ENCODE assay signal across 8 mouse cellular contexts in the genomic region with DNA sequence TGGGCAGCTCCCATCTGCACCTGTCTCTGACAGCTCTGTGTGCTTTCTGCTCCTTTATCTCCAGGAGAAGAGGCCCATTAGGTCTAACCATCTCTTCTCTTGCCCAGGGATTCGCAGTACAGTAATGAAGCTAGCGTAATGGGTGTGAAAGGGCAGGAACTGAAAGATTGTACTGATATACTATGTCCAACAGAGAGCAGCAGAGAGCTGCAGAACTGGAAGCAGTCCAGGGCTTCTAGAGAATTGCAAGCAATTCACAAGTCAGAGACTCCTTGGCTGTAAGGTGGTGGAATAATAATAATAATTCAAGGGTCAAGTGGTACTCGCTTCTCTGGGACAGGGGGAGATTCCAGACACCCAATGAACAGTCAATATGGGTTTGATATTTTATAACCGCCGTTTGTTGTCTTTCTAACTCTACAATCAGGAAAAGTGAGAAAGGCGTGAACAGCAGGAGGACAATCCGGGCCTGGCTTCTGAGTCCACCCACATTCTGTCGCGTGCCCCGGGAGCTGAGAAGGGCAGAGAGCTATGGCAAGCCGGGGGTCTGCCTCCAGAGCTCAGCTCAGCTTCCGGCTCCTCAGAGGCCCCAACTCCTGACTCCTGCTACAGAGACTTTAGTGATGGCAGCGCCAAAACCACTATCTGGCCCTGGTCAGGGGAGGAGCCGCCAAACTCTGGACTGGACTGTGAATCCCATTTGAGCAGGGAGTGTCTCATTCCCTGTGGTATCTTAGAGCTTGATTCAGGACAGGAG. TPM values are rescaled to one million over a fixed set of nuclear protein-coding genes. Genes with fewer than 3 reads are reported as not detected.
DNase-seq lines count a peak whose midpoint lies in the region; ATAC-seq lines count a peak whose summit lies in the region.

No protein-coding gene starts in this region.

- peak; percentile 54 for DNase-seq in urinary bladder, postnatal 14 days (ENCODE audit: low spot score)
- no peak for DNase-seq in urinary bladder, postnatal 10 days (ENCODE audit: low spot score)
- DNase-seq in embryo, embryonic 11 days, result peak; percentile 86
- peak; percentile 29 to 65 for DNase-seq in gastrocnemius, postnatal 4 days (ENCODE audit: low spot score in 2 of 2)
- peak; percentile 54 to 59 for DNase-seq in left cerebral cortex, adult 18-20 months (ENCODE audit: low spot score in 2 of 2)
- peak; percentile 81 for DNase-seq in retina, postnatal 7 days (ENCODE audit: low read depth, low spot score)

- ATAC-seq in inflammation-experienced regulatory T-cells, adult 6 months, result peak; percentile 80
- peak; percentile 92 for ATAC-seq in megakaryocyte, adult 5-6 weeks (ENCODE audit: poor library complexity, severe bottlenecking)

RNA-seq across cellular contexts. Expression of a gene that starts 19.3 kb away (rescaled TPM):
- 10 to 100 TPM; 20.8 to 23.1 TPM for total RNA-seq in gastrocnemius, postnatal 4 days (2021)
- 10 to 100 TPM; 28.6 to 39.8 (median 32.8) TPM for polyA plus RNA-seq in inflammation-experienced regulatory T-cells, adult 6 months (2017; shearing (Covaris generic))
- 10 to 100 TPM; 51.7 to 53.9 TPM for total RNA-seq in left cerebral cortex, adult 18-20 months (2021)
- 32.9 and 43.3 TPM in 2 replicates for total RNA-seq in megakaryocyte, adult 5-6 weeks (2015)
- total RNA-seq in megakaryocyte, adult 5-6 weeks (2017), result 15.9 and 23.2 TPM in 2 replicates

RNA-seq across cellular contexts. Expression of a gene that starts 19.5 kb away (rescaled TPM):
- total RNA-seq in gastrocnemius, postnatal 4 days (2021), result 1 to 10 TPM; 6.8 to 9.1 TPM
- polyA plus RNA-seq in inflammation-experienced regulatory T-cells, adult 6 months (2017; shearing (Covaris generic)), result under 1 TPM in 2 of 3 experiments, not detected in 1; 0.17 to 0.30 TPM
- 1 to 10 TPM; 2.6 to 3.1 TPM for total RNA-seq in left cerebral cortex, adult 18-20 months (2021)
- total RNA-seq in megakaryocyte, adult 5-6 weeks (2015), result 0.55 TPM in 1 of 2 replicates, not detected in the other
- total RNA-seq in megakaryocyte, adult 5-6 weeks (2017), result 0.15 and 0.49 TPM in 2 replicates

RNA-seq across cellular contexts. Expression of a gene that starts 33.8 kb away (rescaled TPM):
- total RNA-seq in gastrocnemius, postnatal 4 days (2021), result 1 to 10 TPM; 1.1 to 1.3 TPM
- not detected for polyA plus RNA-seq in inflammation-experienced regulatory T-cells, adult 6 months (2017; shearing (Covaris generic))
- 10 to 100 TPM; 13.8 to 14.8 TPM for total RNA-seq in left cerebral cortex, adult 18-20 months (2021)
- total RNA-seq in megakaryocyte, adult 5-6 weeks (2015), result 0.11 and 0.16 TPM in 2 replicates
- not detected in 2 replicates for total RNA-seq in megakaryocyte, adult 5-6 weeks (2017)

Comparison
In these comparisons a context has a peak if more than half of its experiments do, and no peak if none do; other contexts are left out.
1. RNA of a gene that starts 33.8 kb away (total RNA-seq): 13.8 to 14.8 TPM in left cerebral cortex, adult 18-20 months; 1.1 to 1.3 TPM in gastrocnemius, postnatal 4 days and 0.11 to 0.16 TPM in megakaryocyte, adult 5-6 weeks; every median in the first group is over 4 times any median in the second.